In the genomic region with DNA sequence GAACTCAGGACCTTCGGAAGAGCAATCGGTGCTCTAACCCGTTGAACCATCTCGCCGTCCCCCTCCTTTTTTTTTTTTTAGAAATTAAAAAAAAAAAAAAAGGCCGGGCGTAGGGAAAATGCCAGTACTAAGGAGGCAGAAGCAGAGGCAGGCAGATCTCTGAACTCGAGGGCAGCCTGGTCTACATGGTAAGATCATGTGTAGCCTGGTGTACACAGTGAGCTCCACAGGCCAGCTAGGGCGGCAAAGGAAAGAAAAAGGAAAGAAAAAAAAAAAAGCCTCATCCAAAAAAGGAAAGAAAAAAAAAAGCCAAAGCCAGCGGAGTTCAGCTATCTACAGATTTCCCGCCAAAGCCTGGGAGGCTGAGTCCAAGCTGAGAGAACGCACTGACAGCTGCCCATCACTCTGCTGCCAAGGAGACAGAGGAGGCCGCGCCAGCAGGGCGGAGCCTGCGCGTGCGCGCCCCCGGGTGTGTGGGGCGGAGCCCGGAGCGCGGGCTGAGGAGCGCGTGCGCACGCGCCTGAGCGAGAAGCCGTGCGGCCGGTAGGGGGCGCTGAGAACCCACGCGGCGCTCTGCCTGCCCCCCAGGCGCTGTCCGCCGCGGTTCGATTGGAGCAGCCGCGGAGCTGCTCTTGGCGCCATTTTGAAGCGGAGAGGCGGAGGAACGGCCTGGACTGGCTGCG, we compare ENCODE assay signal across 8 mouse cellular contexts. TPM values are rescaled to one million over a fixed set of nuclear protein-coding genes. Genes with fewer than 3 reads are reported as not detected.
DNase-seq lines count a peak whose midpoint lies in the region; ATAC-seq and TF ChIP-seq lines count a peak whose summit lies in the region.

A gene (plus strand): TSS at position 587 of the 683 bp plus-strand sequence.

- DNase-seq in G1E (ENCODE audit: low spot score): peak; percentile 90
- DNase-seq in cerebellum, adult 18-20 months: peak; percentile 91 to 99
- peak; percentile 93 to 95 for DNase-seq in heart, postnatal 36 days
- peak; percentile 93 to 96 for DNase-seq in layer of hippocampus, adult 2 months (ENCODE audit: low spot score in 2 of 2)
- DNase-seq in lung, embryonic 14.5 days: peak; percentile 99
- peak; percentile 91 for DNase-seq in thymus, adult 2 months

- H3K4me1 ChIP-seq in G1E (ENCODE audit: insufficient read depth, low read depth, low read length): peaks cover 15% of the 10 kb centered on the region
- peaks cover 18% of the 10 kb centered on the region for H3K4me1 ChIP-seq in forebrain, embryonic 16.5 days (replicated peaks; ENCODE audit: control insufficient read depth, insufficient read depth, low read length)
- peaks cover 15% of the 10 kb centered on the region; the same call in 1 of the 2 replicates for H3K4me1 ChIP-seq in lung, embryonic 14.5 days (ENCODE audit: insufficient read depth)
- peaks cover 2% of the 10 kb centered on the region; the same call in 1 of the 2 replicates for H3K4me1 ChIP-seq in olfactory bulb, adult 2 months (ENCODE audit: control insufficient read depth, insufficient read depth, low read length)
- H3K4me1 ChIP-seq in thymus, adult 2 months (replicated peaks; ENCODE audit: control insufficient read depth, insufficient read depth, low read length): no peaks in the 10 kb centered on the region

- peak within 1 kb of the TSS; percentile 95 for H3K9ac ChIP-seq in forebrain, embryonic 16.5 days (replicated peaks; ENCODE audit: low read depth, low read length)
- H3K9ac ChIP-seq in lung, embryonic 14.5 days: peak within 1 kb of the TSS; percentile 97

- intact Hi-C loops in heart, postnatal 36 days (cut with DNase I): loop anchor here (2.0 kb wide), 1 partner anchor 46 kb away; no protein-coding TSS in a partner anchor

- TF ChIP-seq CTCF in G1E (IDR thresholded peaks at IDR 0.05; ENCODE audit: low read depth, low read length): peak; percentile 60
- TF ChIP-seq CTCF in layer of hippocampus, adult 2 months (conservative IDR thresholded peaks at IDR 0.05): peak; percentile 83
- TF ChIP-seq CTCF in lung, embryonic 14.5 days (IDR thresholded peaks at IDR 0.05; ENCODE audit: low read depth): peak; percentile 72
- peak; percentile 95 for TF ChIP-seq CTCF in olfactory bulb, adult 2 months (IDR thresholded peaks at IDR 0.05; ENCODE audit: insufficient read depth, low read depth, low read length)
- TF ChIP-seq CTCF in thymus, adult 2 months (IDR thresholded peaks at IDR 0.05; ENCODE audit: borderline replicate concordance, control insufficient read depth, extremely low read depth, insufficient read depth, low read length, poor library complexity): peak; percentile 100

- peak within 1 kb of the TSS; percentile 90 for H3K4me3 ChIP-seq in G1E (ENCODE audit: low read depth, low read length)
- H3K4me3 ChIP-seq in forebrain, embryonic 16.5 days (replicated peaks; ENCODE audit: low read length): peak within 1 kb of the TSS; percentile 82
- peak within 1 kb of the TSS; percentile 76 for H3K4me3 ChIP-seq in layer of hippocampus, adult 2 months
- H3K4me3 ChIP-seq in lung, embryonic 14.5 days (ENCODE audit: low read depth, low read length): peak within 1 kb of the TSS; percentile 93
- peak within 1 kb of the TSS; percentile 73 for H3K4me3 ChIP-seq in olfactory bulb, adult 2 months (ENCODE audit: insufficient read depth, low read depth, low read length)
- peak within 1 kb of the TSS; percentile 97 for H3K4me3 ChIP-seq in thymus, adult 2 months (ENCODE audit: control insufficient read depth, insufficient read depth, low read length)

- no peak for TF ChIP-seq POLR2A in olfactory bulb, adult 2 months (IDR thresholded peaks at IDR 0.05; ENCODE audit: insufficient read depth, low read depth, low read length)
- TF ChIP-seq POLR2A in thymus, adult 2 months (IDR thresholded peaks at IDR 0.05; ENCODE audit: control insufficient read depth, extremely low read depth, insufficient read depth, low read length, poor library complexity): peak; percentile 71

- peaks cover 5% of the 10 kb centered on the region for H3K36me3 ChIP-seq in G1E (replicated peaks)
- H3K36me3 ChIP-seq in forebrain, embryonic 16.5 days (ENCODE audit: control insufficient read depth, insufficient read depth): no peaks in the 10 kb centered on the region
- no peaks in the 10 kb centered on the region for H3K36me3 ChIP-seq in lung, embryonic 14.5 days (ENCODE audit: insufficient read depth)
- no peaks in the 10 kb centered on the region for H3K36me3 ChIP-seq in thymus, adult 2 months (ENCODE audit: control insufficient read depth, insufficient read depth, low read length)

- H3K4me2 ChIP-seq in forebrain, embryonic 16.5 days (ENCODE audit: low read length): peak within 1 kb of the TSS; percentile 60
- peak within 1 kb of the TSS; percentile 68 for H3K4me2 ChIP-seq in lung, embryonic 14.5 days

- 13% methylated on average over 48 of the region's 49 CpGs for WGBS in forebrain, embryonic 16.5 days
- WGBS in lung, embryonic 14.5 days: 14% methylated on average over 45 of the region's 49 CpGs
- 12% methylated on average over 49 of the region's 49 CpGs for WGBS in olfactory bulb, adult 2 months
- 15% methylated on average over 47 of the region's 49 CpGs for WGBS in thymus, adult 2 months

- H3K27ac ChIP-seq in forebrain, embryonic 16.5 days (ENCODE audit: low read length): peak within 1 kb of the TSS; percentile 95
- H3K27ac ChIP-seq in layer of hippocampus, adult 2 months: peak within 1 kb of the TSS; percentile 92
- peak within 1 kb of the TSS; percentile 96 for H3K27ac ChIP-seq in lung, embryonic 14.5 days (ENCODE audit: low read depth)
- H3K27ac ChIP-seq in olfactory bulb, adult 2 months (ENCODE audit: insufficient read depth, low read depth, low read length): peak within 1 kb of the TSS; percentile 77; the same call in 1 of the 2 replicates
- H3K27ac ChIP-seq in thymus, adult 2 months (ENCODE audit: control insufficient read depth, insufficient read depth, low read length): peak within 1 kb of the TSS; percentile 25; the same call in 1 of the 2 replicates

- peak; percentile 94 for ATAC-seq in G1E (ENCODE audit: extremely low read depth, insufficient number of reproducible peaks, low FRiP score, poor library complexity, severe bottlenecking)
- ATAC-seq in forebrain, embryonic 16.5 days: peak; percentile 97
- peak; percentile 98 for ATAC-seq in lung, embryonic 14.5 days (ENCODE audit: insufficient read depth)

- H3K27me3 ChIP-seq in G1E (ENCODE audit: insufficient read depth, low read length): 0 out of 2 replicates have a peak, but pooled peaks cover 2% of the 10 kb centered on the region
- H3K27me3 ChIP-seq in forebrain, embryonic 16.5 days (replicated peaks; ENCODE audit: control insufficient read depth, insufficient read depth, low read length): no peaks in the 10 kb centered on the region
- H3K27me3 ChIP-seq in lung, embryonic 14.5 days (ENCODE audit: insufficient read depth, low read length): no peaks in the 10 kb centered on the region
- H3K27me3 ChIP-seq in thymus, adult 2 months (ENCODE audit: control insufficient read depth, insufficient read depth, low read length): no peaks in the 10 kb centered on the region

- no peaks in the 10 kb centered on the region for H3K9me3 ChIP-seq in G1E (replicated peaks)
- H3K9me3 ChIP-seq in forebrain, embryonic 16.5 days (ENCODE audit: control insufficient read depth, low read length): no peaks in the 10 kb centered on the region
- no peaks in the 10 kb centered on the region for H3K9me3 ChIP-seq in lung, embryonic 14.5 days (ENCODE audit: low read depth, low read length)

RNA-seq across cellular contexts. Expression of the gene that starts here (rescaled TPM):
- 87.9 and 88.5 TPM in 2 replicates for total RNA-seq in G1E (2014; fragmentation: Nextera tagmentation)
- total RNA-seq in G1E (2017): 39.1 and 45.5 TPM in 2 replicates
- 2.9 and 3.2 TPM in 2 replicates for polyA plus RNA-seq in G1E (2012)
- polyA plus RNA-seq in forebrain, embryonic 16.5 days (2015; fragmentation: Nextera tagmentation; extraction: Ambion mirVana): 32.3 TPM in 2 replicates
- total RNA-seq in heart, postnatal 36 days (2021): 10 to 100 TPM; 17.0 to 17.1 TPM
- total RNA-seq in layer of hippocampus, adult 2 months (2021): 10 to 100 TPM; 77.4 to 89.3 TPM
- 44.3 and 47.9 TPM in 2 replicates for polyA plus RNA-seq in lung, embryonic 14.5 days (2014; fragmentation: Nextera tagmentation; extraction: Ambion mirVana)
- polyA plus RNA-seq in olfactory bulb, adult 2 months (2012; ENCODE audit: insufficient read depth, insufficient read length, low replicate concordance, missing spikeins): 121 and 216 TPM in 2 replicates
- 17.6 and 18.7 TPM in 2 replicates for polyA plus RNA-seq in thymus, adult 2 months (2012; rRNA removed)

Comparison
In these comparisons a context has a peak if more than half of its experiments do, and no peak if none do; other contexts are left out.
1. Peak in every context shown above with its lines: DNase-seq, ATAC-seq, H3K4me3 ChIP-seq and H3K27ac ChIP-seq.
2. H3K27ac ChIP-seq: peak in every context shown above with its lines; median percentile 96 in lung, embryonic 14.5 days; 95 in forebrain, embryonic 16.5 days; 92 in layer of hippocampus, adult 2 months; 77 in olfactory bulb, adult 2 months; 25 in thymus, adult 2 months.